Mouse (Mus musculus): ENCODE measurements at regions not wholly inside any gene's neighbourhood (a gene's known extent, or its start where the extent isn't known, plus 50 kb on each side); places are given as distances from the start of the nearest gene placed in this dataset.

DNA sequence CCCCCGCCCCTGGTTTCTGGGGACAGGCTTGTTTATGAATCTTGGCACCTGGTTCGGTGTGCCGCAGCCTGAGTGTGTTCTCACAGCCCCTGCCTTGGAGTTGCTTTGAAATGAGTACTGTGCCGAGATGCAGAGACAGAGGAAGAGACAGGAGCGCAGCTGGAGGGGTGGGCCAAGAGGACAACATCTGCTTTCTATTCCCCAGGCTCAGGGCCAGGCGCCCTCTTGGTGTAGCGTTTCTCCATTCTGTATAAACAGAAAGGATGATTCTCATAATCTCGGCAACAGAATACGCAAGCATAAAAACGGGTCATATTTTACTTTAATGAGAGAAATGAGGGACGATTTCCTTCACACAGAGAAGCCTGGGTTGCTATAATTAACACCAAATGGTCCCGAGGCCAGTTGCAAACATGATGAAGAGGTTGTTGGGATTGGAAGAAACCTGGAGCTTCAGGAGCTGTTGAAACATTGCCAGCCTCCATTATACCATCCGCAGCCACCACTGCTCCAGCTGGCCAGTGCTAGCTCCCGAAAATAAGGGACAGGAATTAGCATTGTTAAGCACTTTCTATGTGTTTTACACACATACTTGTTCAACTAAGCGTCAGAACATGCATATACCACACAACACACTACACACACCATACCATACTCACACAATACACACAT, 236.4 kb downstream of the Gm12728 start:
- DNase-seq (ENCODE audit: low spot score in 2 of 2): no peak

DNA sequence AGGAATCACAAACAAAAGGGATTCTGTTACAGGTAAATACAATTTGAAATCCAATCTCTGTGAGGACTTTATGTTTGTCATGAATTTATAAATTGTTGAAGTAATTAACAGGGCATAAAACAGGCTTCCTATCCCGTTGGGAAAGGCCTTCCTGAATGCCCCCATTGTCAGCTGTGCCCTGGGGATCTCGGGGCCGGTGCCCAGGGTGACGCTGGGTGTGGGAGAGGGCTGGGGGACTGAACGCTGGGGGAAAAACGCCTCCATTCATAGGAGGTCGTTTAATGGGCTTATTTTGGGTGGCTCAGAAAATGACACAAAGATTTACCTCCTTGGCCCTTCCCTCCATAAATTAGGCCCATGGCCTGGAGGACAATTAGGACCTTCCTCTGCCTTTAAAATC, 250.7 kb downstream of the Gm12728 start:
- no peak for DNase-seq (ENCODE audit: low spot score in 2 of 2)

DNA sequence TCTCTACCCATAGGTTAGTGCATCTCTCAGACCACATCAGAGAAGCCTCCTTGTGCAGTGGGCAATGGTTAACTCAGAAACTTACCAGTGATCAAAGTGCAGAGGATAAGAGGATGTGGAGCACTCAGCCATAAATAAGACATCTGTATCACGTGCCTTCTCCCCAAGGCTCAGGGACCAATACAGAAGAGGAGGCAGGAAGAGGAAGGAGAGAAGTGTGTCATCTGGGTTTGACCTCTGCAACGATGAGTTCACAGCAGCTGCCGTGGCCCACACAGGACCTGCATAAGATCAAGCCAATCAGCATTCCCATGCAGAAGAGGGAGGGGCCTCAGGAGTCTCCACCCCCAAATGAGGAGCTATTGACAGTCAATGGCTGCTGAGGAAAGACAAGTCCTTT, 252.8 kb downstream of the Gm12728 start:
- DNase-seq (ENCODE audit: low spot score in 2 of 2): no peak

DNA sequence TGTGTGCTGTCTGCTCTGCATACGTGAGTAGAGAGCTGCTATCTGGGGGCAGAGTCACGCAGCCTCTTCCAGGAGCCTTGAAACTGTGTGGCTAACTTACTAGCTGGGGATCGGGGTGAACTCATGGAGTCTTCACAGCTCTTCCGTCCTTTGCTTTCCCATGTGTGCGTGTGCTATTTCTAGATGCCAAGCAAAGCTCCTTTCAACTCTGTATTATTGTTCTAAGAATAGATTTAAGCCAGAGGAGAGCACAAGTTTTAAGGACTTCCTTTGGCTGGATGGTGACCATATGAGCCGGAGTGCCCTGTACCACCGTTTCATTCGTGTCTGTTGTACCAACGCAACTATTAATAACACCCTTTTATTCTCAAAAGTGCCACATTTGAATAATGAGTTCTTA, 254.0 kb downstream of the Gm12728 start:
- no peak for DNase-seq (ENCODE audit: low spot score in 2 of 2)

DNA sequence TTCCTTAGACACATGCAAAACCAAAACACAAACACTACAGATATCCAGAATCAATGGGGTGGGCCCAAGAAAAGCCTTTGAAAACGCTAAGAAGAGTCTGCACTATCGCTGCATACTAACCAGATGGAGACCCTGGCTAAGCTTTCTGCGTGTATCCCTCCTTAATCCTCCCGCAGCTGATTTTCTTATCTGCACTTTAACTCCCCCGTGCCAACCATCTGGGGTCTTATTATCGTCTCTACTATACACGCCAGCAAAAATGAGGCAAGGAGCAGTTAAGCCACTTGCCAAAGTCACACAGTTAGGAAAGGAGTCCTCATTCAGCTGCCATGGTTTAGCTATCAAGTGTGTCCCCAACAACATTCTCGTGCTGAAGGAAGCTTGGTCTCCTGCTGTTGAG, 258.4 kb downstream of the Gm12728 start:
- no peak for DNase-seq (ENCODE audit: low spot score in 2 of 2)

DNA sequence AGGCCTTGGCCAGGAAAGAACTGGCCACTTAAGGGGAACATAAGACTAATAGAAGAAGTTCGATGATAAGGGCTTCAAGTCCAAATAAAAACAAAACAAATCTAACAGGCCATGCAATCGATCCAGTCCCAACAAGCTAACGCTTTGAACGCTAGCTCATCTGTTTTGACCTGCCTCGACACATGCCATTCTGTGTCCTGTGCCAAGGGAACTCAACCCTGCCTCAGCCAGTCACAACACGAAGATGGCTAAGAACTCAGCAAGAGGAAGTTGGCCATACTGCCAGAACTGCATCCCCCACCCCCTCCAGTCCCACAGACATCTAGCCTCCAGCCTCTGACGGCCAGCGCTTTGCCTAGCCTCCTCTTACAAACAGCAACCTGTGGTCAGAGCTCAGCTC, 259.1 kb downstream of the Gm12728 start:
- DNase-seq (ENCODE audit: low spot score in 2 of 2): no peak

DNA sequence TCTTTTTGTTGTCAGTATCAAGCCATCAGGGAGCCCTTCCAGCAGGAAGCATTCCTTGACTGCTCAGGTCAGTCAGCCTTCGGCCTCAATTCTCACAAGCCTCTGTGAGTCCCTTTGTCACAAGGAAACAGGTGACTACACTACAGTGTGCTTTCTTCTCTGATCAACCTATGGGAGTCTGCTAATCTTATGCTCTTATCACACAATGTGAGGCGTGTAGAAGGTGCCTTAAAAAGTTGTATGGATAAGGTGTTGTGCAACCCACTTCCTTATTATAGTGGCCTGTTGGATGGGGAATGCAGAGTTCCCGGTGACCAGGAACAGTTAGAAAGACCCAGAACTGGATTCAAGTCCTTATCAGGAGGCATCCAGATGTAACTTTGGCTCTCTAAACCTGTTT, 260.2 kb downstream of the Gm12728 start:
- no peak for DNase-seq (ENCODE audit: low spot score in 2 of 2)

DNA sequence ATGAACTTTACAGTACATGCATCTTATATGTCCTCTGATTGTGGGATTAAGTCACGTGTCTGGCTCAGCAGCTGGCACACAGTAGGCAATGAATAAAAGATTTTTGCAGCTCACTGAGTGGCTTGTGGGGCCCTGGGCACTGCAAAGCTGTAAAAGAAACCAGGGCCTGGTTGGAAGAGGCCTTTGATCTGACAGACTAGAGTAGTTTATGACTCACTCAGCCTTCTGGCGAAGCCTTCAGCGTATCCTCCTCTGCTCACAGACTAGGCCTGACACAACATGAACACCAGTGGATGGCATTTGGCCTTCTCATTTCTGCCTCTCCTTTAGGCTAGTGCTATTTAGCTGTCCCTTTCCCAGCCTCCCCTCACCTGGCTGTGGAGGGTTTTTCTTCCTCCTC, 260.6 kb downstream of the Gm12728 start:
- DNase-seq (ENCODE audit: low spot score in 2 of 2): no peak

DNA sequence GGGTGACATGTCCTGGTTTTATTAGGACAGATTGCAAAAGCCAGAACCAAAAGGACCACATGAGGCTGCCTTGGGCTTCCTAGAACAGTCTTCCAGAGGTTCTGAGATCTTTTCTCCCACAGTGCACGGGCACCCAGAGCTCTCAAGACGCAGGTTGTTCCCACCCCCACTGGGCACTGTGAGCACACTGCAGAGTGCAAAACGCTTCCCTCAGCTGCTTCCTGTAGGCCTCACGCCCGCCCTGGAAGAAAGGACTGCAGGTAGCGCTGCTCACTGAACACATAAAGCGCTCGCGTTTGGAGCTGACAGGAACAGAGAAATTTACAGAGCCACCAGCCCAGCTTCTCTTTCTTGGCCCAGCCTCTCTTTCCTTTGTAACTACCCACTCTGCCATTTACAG, 262.5 kb upstream of the Usp24 start:
- DNase-seq (ENCODE audit: low spot score in 2 of 2): no peak

DNA sequence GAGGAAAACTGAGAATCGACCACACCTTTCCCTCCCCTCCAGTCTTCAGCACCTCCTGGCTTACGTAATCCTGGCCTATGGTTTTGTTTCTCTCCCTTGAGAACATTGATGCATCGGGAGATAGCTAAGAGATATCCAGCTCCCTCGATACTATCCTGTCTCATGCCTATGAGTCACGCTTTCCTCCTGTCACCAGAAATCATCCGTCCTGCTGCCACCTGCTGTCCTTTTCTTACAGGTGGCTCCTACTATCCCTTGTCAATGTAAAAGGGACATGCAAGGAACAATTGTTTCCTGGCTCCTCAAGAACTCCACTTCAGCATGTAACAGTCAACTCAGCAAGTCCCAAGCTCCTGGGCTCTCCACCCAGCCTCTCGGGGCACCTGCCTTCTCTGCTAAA, 261.7 kb upstream of the Usp24 start:
- DNase-seq (ENCODE audit: low spot score in 2 of 2): no peak

- DNase-seq (ENCODE audit: low spot score in 2 of 2): no peak
Observed at GRCm38 (mm10) chr4:106062651-106063050, 253.4 kb upstream of the Usp24 start.

DNA sequence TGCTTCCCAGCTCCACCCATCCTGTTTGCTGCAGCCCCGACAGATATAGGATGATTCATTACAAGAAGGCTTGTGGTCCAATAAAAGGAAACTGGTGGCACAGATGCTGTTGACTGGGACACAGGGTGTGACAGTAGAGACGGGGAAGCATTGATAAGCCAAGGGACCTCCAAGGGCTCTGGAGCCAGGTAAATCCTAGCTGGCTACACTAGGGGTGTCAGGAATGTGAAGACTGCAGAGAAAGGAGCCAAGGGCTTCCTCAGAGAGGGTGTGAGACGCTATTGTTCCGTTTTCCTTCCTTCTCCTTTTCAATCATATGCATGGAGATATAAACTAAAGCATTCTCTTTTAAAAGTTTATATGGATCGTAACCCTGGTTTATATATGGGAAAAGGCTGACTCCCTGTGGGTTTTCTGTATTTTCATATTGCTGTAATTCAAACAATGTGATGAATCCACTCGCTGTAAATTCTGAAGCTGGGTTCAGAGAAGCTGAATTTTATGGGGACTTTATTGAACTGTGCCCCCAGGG, 252.1 kb upstream of the Usp24 start:
- no peak for DNase-seq (ENCODE audit: low spot score in 2 of 2)

DNA sequence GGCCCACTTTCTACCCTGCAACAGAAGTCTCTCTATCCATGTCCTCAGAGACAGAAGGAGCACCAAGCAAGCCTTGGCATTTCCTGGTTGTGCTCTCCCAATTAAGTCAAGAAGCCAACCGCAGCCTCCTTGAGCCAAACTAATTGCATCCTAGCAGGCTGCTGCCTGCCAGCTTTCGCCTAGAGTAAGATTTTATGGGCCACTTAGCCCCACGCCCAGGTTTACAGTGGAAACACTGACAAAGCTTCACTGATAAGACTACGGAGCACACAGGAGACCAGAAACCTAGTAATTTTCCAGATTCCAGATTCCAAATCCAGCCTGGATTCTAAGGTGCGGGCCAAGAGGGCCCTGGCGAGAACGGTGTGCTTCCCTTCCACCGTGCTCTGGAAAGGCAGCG, 249.0 kb upstream of the Usp24 start:
- no peak for DNase-seq (ENCODE audit: low spot score in 2 of 2)

- DNase-seq (ENCODE audit: low spot score in 2 of 2): no peak
Observed at GRCm38 (mm10) chr4:106083546-106083945, 232.5 kb upstream of the Usp24 start.

- no peak for DNase-seq (ENCODE audit: low spot score in 2 of 2)
Observed at GRCm38 (mm10) chr4:106091927-106092675, 223.9 kb upstream of the Usp24 start.

DNA sequence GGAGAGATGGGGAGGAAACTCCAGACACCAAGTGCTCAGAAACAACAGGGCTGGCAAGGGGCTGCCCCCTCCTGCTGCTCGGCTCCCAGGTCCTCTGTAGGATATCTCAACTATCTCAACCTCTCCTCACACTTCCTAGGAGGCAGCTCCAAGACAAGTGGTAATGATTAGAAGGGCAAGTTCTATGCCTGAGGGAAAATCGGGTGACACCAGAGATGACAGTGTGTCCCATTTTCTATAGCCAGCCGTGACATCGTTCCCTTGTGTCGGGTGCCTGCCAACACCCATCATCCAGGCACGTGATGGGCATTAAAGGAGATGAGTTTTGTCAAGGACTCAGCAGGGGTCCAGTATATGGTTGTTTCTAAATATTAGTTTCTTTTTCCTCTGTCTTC, 223.3 kb upstream of the Usp24 start:
- no peak for DNase-seq (ENCODE audit: low spot score in 2 of 2)

DNA sequence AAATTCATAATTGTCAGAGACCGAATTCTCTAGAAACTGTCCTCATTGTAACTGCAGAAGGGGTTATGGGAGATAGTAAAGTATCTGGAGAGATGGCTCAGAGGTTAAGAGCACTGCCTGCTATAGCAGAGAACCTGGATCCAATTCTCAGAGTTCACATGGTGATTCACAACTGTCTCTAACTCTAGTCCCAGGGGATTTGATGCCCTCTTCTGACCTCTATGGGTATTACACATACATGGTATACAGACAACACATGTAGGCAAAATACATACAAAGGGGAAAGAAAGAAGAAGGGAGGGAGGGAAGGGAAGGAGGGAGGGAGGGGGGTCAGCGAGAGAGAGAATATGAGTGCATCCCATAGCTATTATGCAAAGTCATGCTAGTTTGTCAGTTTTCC, 222.8 kb upstream of the Usp24 start:
- DNase-seq (ENCODE audit: low spot score in 2 of 2): no peak

DNA sequence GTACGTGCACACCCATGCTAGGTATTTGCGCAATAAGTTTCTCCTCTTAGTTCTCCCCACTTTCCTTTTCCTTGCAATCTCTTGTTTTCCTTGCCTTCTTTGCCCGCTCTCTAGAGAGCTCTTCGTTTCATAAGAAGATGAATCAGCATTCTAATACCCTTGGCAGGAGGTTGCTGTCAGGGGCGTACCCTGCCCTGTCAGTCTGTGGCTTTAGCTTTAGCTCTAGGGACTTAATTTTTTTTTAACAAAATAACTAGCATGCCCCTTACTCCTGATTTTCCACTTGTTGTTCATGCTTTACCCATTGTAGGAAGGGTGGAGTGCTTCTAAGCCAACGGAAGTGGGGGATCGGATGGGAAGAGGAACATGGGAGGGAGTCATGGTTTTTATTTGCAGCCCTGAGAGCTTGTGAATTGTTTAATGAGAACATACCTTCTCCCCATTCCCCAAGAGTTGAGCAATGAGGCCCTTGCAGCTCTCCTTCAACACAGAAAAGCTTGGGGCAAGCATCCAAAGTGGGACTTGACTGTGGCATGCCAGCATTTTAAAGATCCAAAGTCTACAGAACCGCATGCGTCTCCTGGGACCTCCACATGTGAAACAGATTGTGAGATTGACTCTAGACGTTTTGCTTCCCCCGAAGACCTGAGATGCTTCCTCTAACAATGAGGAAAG, 221.0 kb upstream of the Usp24 start:
- DNase-seq (ENCODE audit: low spot score in 2 of 2): no peak

GRCm38 (mm10) chr4:106096130-106096529, 219.9 kb upstream of the Usp24 start:
- DNase-seq (ENCODE audit: low spot score in 2 of 2): no peak

GRCm38 (mm10) chr4:106097846-106098245, 218.2 kb upstream of the Usp24 start:
- DNase-seq (ENCODE audit: low spot score in 2 of 2): no peak

DNA sequence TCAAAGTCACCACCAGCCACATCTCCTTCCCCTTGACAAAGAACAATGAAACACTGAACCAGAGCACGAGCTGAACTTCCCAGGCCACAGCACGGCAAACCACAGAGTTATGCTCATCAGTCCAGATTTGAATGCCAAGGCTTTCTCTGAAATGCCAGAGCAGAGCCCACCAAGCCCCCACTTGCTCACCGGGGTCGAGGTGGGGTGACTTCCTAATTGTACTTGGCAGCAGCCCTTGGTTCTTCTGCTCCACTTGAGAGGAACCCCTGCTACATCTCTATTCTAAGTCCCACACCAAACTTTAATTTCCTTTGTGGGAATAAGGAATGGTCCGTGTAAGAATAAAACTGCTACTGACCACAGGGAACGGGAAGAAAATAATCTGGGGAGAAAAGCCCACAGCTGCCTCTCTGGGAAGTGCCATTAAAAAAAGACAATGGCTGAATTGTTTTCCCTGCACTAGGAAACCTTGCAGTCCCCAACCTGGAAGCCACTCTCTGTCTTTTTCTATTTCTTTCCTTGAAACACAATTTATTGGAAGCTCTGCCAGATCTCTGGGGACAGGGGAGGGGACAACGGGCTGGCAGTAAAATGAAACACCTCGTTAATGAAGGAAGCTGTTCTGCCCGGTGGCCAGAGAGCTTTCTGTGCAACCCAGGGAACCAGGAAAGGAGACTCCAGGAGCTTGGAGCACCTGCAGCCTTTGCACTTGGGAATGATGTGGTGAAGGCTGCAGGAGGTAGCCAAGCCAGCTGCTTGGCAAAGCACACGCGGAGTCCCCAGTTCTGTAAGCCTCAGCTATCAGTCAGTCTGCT, 215.6 kb upstream of the Usp24 start:
- DNase-seq (ENCODE audit: low spot score in 2 of 2): no peak
